Comparison of ENCODE assay signal across 8 mouse cellular contexts in genomic region chr8:111300597-111301546, GRCm38 (mm10). TPM values are rescaled to one million over a fixed set of nuclear protein-coding genes. Genes with fewer than 3 reads are reported as not detected.
DNase-seq lines count a peak whose midpoint lies in the region; ATAC-seq and TF ChIP-seq lines count a peak whose summit lies in the region.

No protein-coding gene starts in this region.

- peak; percentile 12 for DNase-seq in kidney, adult 11 months
- no peak for DNase-seq in kidney, adult 18-20 months
- peak; percentile 25 for DNase-seq in MN1 (ENCODE audit: low spot score)
- DNase-seq in left cerebral cortex, adult 8-10 months (ENCODE audit: low spot score in 2 of 2) = no peak

- H3K9me3 ChIP-seq in kidney, embryonic 16.5 days (ENCODE audit: low read length) = no peaks in the 10 kb centered on the region
- H3K9me3 ChIP-seq in midbrain, embryonic 15.5 days = no peaks in the 10 kb centered on the region

- TF ChIP-seq POLR2A in embryonic fibroblast, embryonic 13.5 days (IDR thresholded peaks at IDR 0.05; ENCODE audit: low read depth, low read length) = no peak

- peaks cover 5% of the 10 kb centered on the region; the same call in 1 of the 2 replicates for H3K4me1 ChIP-seq in embryonic fibroblast, embryonic 13.5 days (ENCODE audit: control insufficient read depth, insufficient read depth, low read length)
- peaks cover 9% of the 10 kb centered on the region for H3K4me1 ChIP-seq in kidney, embryonic 16.5 days (ENCODE audit: insufficient read depth, low read length)
- peaks cover 17% of the 10 kb centered on the region for H3K4me1 ChIP-seq in midbrain, embryonic 15.5 days

- no peaks in the 10 kb centered on the region for H3K27me3 ChIP-seq in kidney, embryonic 16.5 days (ENCODE audit: insufficient read depth, low read length)
- H3K27me3 ChIP-seq in midbrain, embryonic 15.5 days (replicated peaks) = no peaks in the 10 kb centered on the region

- no peak for TF ChIP-seq CTCF in embryonic fibroblast, embryonic 13.5 days (IDR thresholded peaks at IDR 0.05; ENCODE audit: borderline replicate concordance, insufficient read depth, low read length)

- peak overlapping the region; percentile 53; the same call in 1 of the 2 replicates for H3K9ac ChIP-seq in kidney, embryonic 16.5 days (replicated peaks; ENCODE audit: low read length)
- no peak overlapping the region for H3K9ac ChIP-seq in midbrain, embryonic 15.5 days

- peaks cover 11% of the 10 kb centered on the region for H3K36me3 ChIP-seq in kidney, embryonic 16.5 days (ENCODE audit: insufficient read depth, low read length)
- H3K36me3 ChIP-seq in midbrain, embryonic 15.5 days (replicated peaks) = no peaks in the 10 kb centered on the region

- ATAC-seq in kidney, embryonic 16.5 days (ENCODE audit: low FRiP score, low TSS enrichment) = no peak
- ATAC-seq in midbrain, embryonic 15.5 days (replicated peaks) = no peak
- ATAC-seq in monocyte, adult 5-6 weeks (replicated peaks; ENCODE audit: insufficient number of reproducible peaks, low FRiP score, low TSS enrichment, poor library complexity, severe bottlenecking) = no peak

- peak overlapping the region; percentile 51 for H3K4me2 ChIP-seq in kidney, embryonic 16.5 days (replicated peaks; ENCODE audit: low read depth, low read length)
- H3K4me2 ChIP-seq in midbrain, embryonic 15.5 days = peak overlapping the region; percentile 45

- H3K27ac ChIP-seq in embryonic fibroblast, embryonic 13.5 days (ENCODE audit: insufficient read depth, low read length) = no peak overlapping the region
- H3K27ac ChIP-seq in kidney, embryonic 16.5 days (ENCODE audit: low read length) = peak overlapping the region; percentile 84
- no peak overlapping the region for H3K27ac ChIP-seq in midbrain, embryonic 15.5 days

- 61% methylated on average over 11 of the region's 11 CpGs for WGBS in kidney, embryonic 16.5 days
- WGBS in midbrain, embryonic 15.5 days = 65% methylated on average over 11 of the region's 11 CpGs

- peak overlapping the region; percentile 26 for H3K4me3 ChIP-seq in embryonic fibroblast, embryonic 13.5 days (ENCODE audit: insufficient read depth, low read length)
- H3K4me3 ChIP-seq in kidney, embryonic 16.5 days (ENCODE audit: low read length) = peak overlapping the region; percentile 94; the same call in 1 of the 2 replicates
- peak overlapping the region; percentile 96 for H3K4me3 ChIP-seq in midbrain, embryonic 15.5 days

RNA-seq across cellular contexts. Expression of gene Rfwd3, which starts 0.8 kb away (rescaled TPM):
- polyA plus RNA-seq in embryonic fibroblast, embryonic 13.5 days (2011; ENCODE audit: insufficient read length, low read depth, missing spikeins) = 30.5 and 35.3 TPM in 2 replicates
- polyA plus RNA-seq in kidney, embryonic 16.5 days (2015; fragmentation: Nextera tagmentation; extraction: Ambion mirVana) = 71.9 and 74.9 TPM in 2 replicates
- 23.5 and 24.5 TPM in 2 replicates for polyA plus RNA-seq in midbrain, embryonic 15.5 days (2015; fragmentation: Nextera tagmentation; extraction: Ambion mirVana)
- 29.3 to 34.8 TPM (median 33.1 TPM) in 3 replicates for total RNA-seq in monocyte, adult 5-6 weeks (2017)
- 10 to 100 TPM; 22.4 to 24.1 (median 23.5) TPM for total RNA-seq in left cerebral cortex, adult 8-10 months (2022)

RNA-seq across cellular contexts. Expression of gene Mlkl, which starts 37.1 kb away (rescaled TPM):
- 30.0 and 33.9 TPM in 2 replicates for polyA plus RNA-seq in embryonic fibroblast, embryonic 13.5 days (2011; ENCODE audit: insufficient read length, low read depth, missing spikeins)
- 1.8 and 2.5 TPM in 2 replicates for polyA plus RNA-seq in kidney, embryonic 16.5 days (2015; fragmentation: Nextera tagmentation; extraction: Ambion mirVana)
- polyA plus RNA-seq in midbrain, embryonic 15.5 days (2015; fragmentation: Nextera tagmentation; extraction: Ambion mirVana) = 0.37 and 0.57 TPM in 2 replicates
- 10.0 to 12.0 TPM (median 11.4 TPM) in 3 replicates for total RNA-seq in monocyte, adult 5-6 weeks (2017)
- total RNA-seq in left cerebral cortex, adult 8-10 months (2022) = under 1 TPM in 2 of 4 experiments, not detected in 2; 0.30 to 0.33 TPM

RNA-seq across cellular contexts. Expression of gene Glg1, which starts 41.9 kb away (rescaled TPM):
- polyA plus RNA-seq in embryonic fibroblast, embryonic 13.5 days (2011; ENCODE audit: insufficient read length, low read depth, missing spikeins) = 130 and 132 TPM in 2 replicates
- 79.5 and 88.4 TPM in 2 replicates for polyA plus RNA-seq in kidney, embryonic 16.5 days (2015; fragmentation: Nextera tagmentation; extraction: Ambion mirVana)
- 65.6 and 66.9 TPM in 2 replicates for polyA plus RNA-seq in midbrain, embryonic 15.5 days (2015; fragmentation: Nextera tagmentation; extraction: Ambion mirVana)
- 38.0 to 80.4 TPM (median 38.5 TPM) in 3 replicates for total RNA-seq in monocyte, adult 5-6 weeks (2017)
- 100 to 1,000 TPM; 139 to 145 (median 142) TPM for total RNA-seq in left cerebral cortex, adult 8-10 months (2022)

Comparison
In these comparisons a context has a peak if more than half of its experiments do, and no peak if none do; other contexts are left out.
1. DNase-seq: peak in kidney, adult 11 months (single experiment) and MN1 (single experiment); none in kidney, adult 18-20 months (single experiment) and left cerebral cortex, adult 8-10 months (0 of 2).
2. H3K4me3 ChIP-seq: peak in every context shown above with its lines; median percentile 96 in midbrain, embryonic 15.5 days; 94 in kidney, embryonic 16.5 days; 26 in embryonic fibroblast, embryonic 13.5 days.